Mouse (Mus musculus) right cerebral cortex, postnatal 4 days (tissue): Measurements from ENCODE around the gene Catsper1.
"Not testable (repeated sequence)": the region's sequence is repeated elsewhere in the genome, so short reads cannot be mapped to it uniquely, and the experiment has no call there.

Experiments
- DNase-seq: peaks from one replicate; pipeline ENCODE4 v3.0.0-alpha.2; 2022

Gene Catsper1

GRCm38 (mm10) chr19:5335441-5335840 is at the start of gene Catsper1:
Catsper1 (plus strand) TSS chr19:5335741.
- no peak for DNase-seq

- DNase-seq, result peak; percentile 97
These were observed 40.4 kb upstream of the Catsper1 start, which contains the start of gene Sf3b2 for GRCm38 (mm10) chr19:5294972-5295735. Sf3b2 (minus strand) TSS chr19:5295455.

- DNase-seq, result no peak
These were observed 39.8 kb upstream of the Catsper1 start for GRCm38 (mm10) chr19:5295736-5296075.

- no peak for DNase-seq
These were observed 38.9 kb upstream of the Catsper1 start for GRCm38 (mm10) chr19:5296630-5297029.

- DNase-seq, result peak; percentile 69
These were observed 37.4 kb upstream of the Catsper1 start, which contains the start of gene Gal3st3 for GRCm38 (mm10) chr19:5297903-5298800. Gal3st3 (plus strand) TSS chr19:5298331.

- no peak for DNase-seq
These were observed 35.0 kb upstream of the Catsper1 start for GRCm38 (mm10) chr19:5300588-5300987.

- peak; percentile 64 for DNase-seq
These were observed 33.1 kb upstream of the Catsper1 start for GRCm38 (mm10) chr19:5302455-5302854.

- no peak for DNase-seq
These were observed 29.3 kb upstream of the Catsper1 start for GRCm38 (mm10) chr19:5306279-5306678.

GRCm38 (mm10) chr19:5306968-5307734 is 28.4 kb upstream of the Catsper1 start:
- peak; percentile 30 for DNase-seq

GRCm38 (mm10) chr19:5309025-5309424 is 26.5 kb upstream of the Catsper1 start:
- DNase-seq, result no peak

- DNase-seq, result no peak
These were observed 22.4 kb upstream of the Catsper1 start for GRCm38 (mm10) chr19:5313189-5313588.

GRCm38 (mm10) chr19:5323801-5324200 is 11.7 kb upstream of the Catsper1 start:
- DNase-seq, result no peak

- no peak for DNase-seq
These were observed 7.6 kb upstream of the Catsper1 start for GRCm38 (mm10) chr19:5327970-5328369.

GRCm38 (mm10) chr19:5334741-5335140 is 800 bp upstream of the Catsper1 start:
- no peak for DNase-seq

- DNase-seq, result peak; percentile 74
These were observed 2.4 kb downstream of the Catsper1 start for GRCm38 (mm10) chr19:5337975-5338374.

- no peak for DNase-seq
These were observed 5.8 kb downstream of the Catsper1 start for GRCm38 (mm10) chr19:5341360-5341759.

GRCm38 (mm10) chr19:5345297-5346131 is 10.0 kb downstream of the Catsper1 start:
- no peak for DNase-seq

- DNase-seq, result no peak
These were observed 12.5 kb downstream of the Catsper1 start for GRCm38 (mm10) chr19:5348064-5348463.

- DNase-seq, result peak; percentile 18
These were observed 13.3 kb downstream of the Catsper1 start for GRCm38 (mm10) chr19:5348526-5349501.

- not testable (repeated sequence) for DNase-seq
These were observed 13.9 kb downstream of the Catsper1 start, which contains the start of gene Cst6 for GRCm38 (mm10) chr19:5349502-5349873. Cst6 (minus strand) TSS chr19:5349574.

GRCm38 (mm10) chr19:5353609-5354008 is 18.1 kb downstream of the Catsper1 start:
- no peak for DNase-seq
